Mouse (Mus musculus): ENCODE measurements at regions not wholly inside any gene's neighbourhood (a gene's known extent, or its start where the extent isn't known, plus 50 kb on each side); places are given as distances from the start of the nearest gene placed in this dataset.

GRCm38 (mm10) chr13:28432017-28432416, 174.7 kb downstream of the Gm11361 start:
- DNase-seq: no peak

GRCm38 (mm10) chr13:28426085-28426484, 168.8 kb downstream of the Gm11361 start:
- peak; percentile 46 to 54 for DNase-seq

GRCm38 (mm10) chr13:28425116-28425515, 167.8 kb downstream of the Gm11361 start:
- DNase-seq: no peak

GRCm38 (mm10) chr13:28424446-28425059, 167.2 kb downstream of the Gm11361 start:
- no peak for DNase-seq

GRCm38 (mm10) chr13:28421309-28421708, 164.0 kb downstream of the Gm11361 start:
- DNase-seq: no peak

GRCm38 (mm10) chr13:28420636-28421035, 163.3 kb downstream of the Gm11361 start:
- DNase-seq: no peak

GRCm38 (mm10) chr13:28419950-28420381, 162.6 kb downstream of the Gm11361 start:
- peak; percentile 77 to 80 for DNase-seq

- DNase-seq: peak; percentile 55 to 56
Observed at GRCm38 (mm10) chr13:28418936-28419681, 161.8 kb downstream of the Gm11361 start.

- DNase-seq: peak; percentile 79 to 87
Observed at GRCm38 (mm10) chr13:28417929-28418881, 160.9 kb downstream of the Gm11361 start.

- peak; percentile 61 to 67 for DNase-seq
Observed at GRCm38 (mm10) chr13:28417431-28417928, 160.2 kb downstream of the Gm11361 start.

GRCm38 (mm10) chr13:28416887-28417286, 159.6 kb downstream of the Gm11361 start:
- DNase-seq: peak; percentile 48 to 62

- peak; percentile 45 to 61 for DNase-seq
Observed at GRCm38 (mm10) chr13:28416231-28416630, 158.9 kb downstream of the Gm11361 start.

- no peak for DNase-seq
Observed at GRCm38 (mm10) chr13:28415769-28416168, 158.4 kb downstream of the Gm11361 start.

GRCm38 (mm10) chr13:28410324-28410723, 153.0 kb downstream of the Gm11361 start:
- no peak for DNase-seq

GRCm38 (mm10) chr13:28409609-28409902, 152.2 kb downstream of the Gm11361 start:
- DNase-seq: no peak

- no peak for DNase-seq
Observed at GRCm38 (mm10) chr13:28408868-28409608, 151.7 kb downstream of the Gm11361 start.

- DNase-seq: no peak
Observed at GRCm38 (mm10) chr13:28400459-28400858, 143.1 kb downstream of the Gm11361 start.
